Mouse (Mus musculus) olfactory bulb, adult 2 months (tissue): ENCODE results near the gene Cyp1b1. TPM values are rescaled to one million over a fixed set of nuclear protein-coding genes. Genes with fewer than 3 reads are reported as not detected.

ENCODE experiments used
- H3K27ac ChIP-seq: fragments of 200-500 bp; 2 replicates; pipeline ENCODE4 v1.5.1; 2012; ENCODE audit warnings: low read depth, low read length; ENCODE audit not compliant: insufficient read depth
- H3K4me1 ChIP-seq: fragments of 200-500 bp; 2 replicates; pipeline ENCODE4 v1.6.1; 2012; ENCODE audit warnings: low read length; ENCODE audit not compliant: control insufficient read depth, insufficient read depth
- H3K4me3 ChIP-seq: fragments of 200-500 bp; 2 replicates; pipeline ENCODE4 v1.5.1; 2012; ENCODE audit warnings: mild to moderate bottlenecking, low read depth, low read length, moderate library complexity; ENCODE audit not compliant: insufficient read depth
- CTCF ChIP-seq: fragments of 200-500 bp; IDR thresholded peaks from 2 replicates; pipeline ENCODE4 v1.5.1; 2012; ENCODE audit warnings: low read depth, mild to moderate bottlenecking, low read length, moderate library complexity; ENCODE audit not compliant: insufficient read depth
- POLR2A ChIP-seq: fragments of 200-500 bp; IDR thresholded peaks from 2 replicates; pipeline ENCODE4 v1.6.1; 2012; ENCODE audit warnings: mild to moderate bottlenecking, low read depth, low read length, moderate library complexity; ENCODE audit not compliant: insufficient read depth
- WGBS: fragments of 180-500 bp; shearing (Covaris S2); methylation state at CpG from one replicate; pipeline ENCODE4 v1.1.7; 2018; 5-methylcytosine and 5-hydroxymethylcytosine counted together
- polyA plus RNA-seq: library from polyadenylated mRNA; stranded (reverse); fragments of >200 nt; gene quantifications from 2 replicates; pipeline ENCODE4 v1.2.4, GENCODE M21; 2012; ENCODE audit warnings: low replicate concordance; ENCODE audit not compliant: missing spikeins, insufficient read depth, insufficient read length

The Cyp1b1 gene
- not detected in 2 replicates for polyA plus RNA-seq

GRCm38 (mm10) chr17:79714931-79715637 lies at the start of gene Cyp1b1:
Gene Cyp1b1, minus strand, starts transcription at chr17:79715061.
- H3K27ac ChIP-seq, result no peak within 1 kb of the TSS
- peaks cover 31% of the 10 kb centered on the region for H3K4me1 ChIP-seq
- H3K4me3 ChIP-seq, result peak within 1 kb of the TSS; percentile 41
- no peak for TF ChIP-seq CTCF
- no peak for TF ChIP-seq POLR2A
- WGBS, result 1% methylated on average over 31 of the region's 31 CpGs

DNA sequence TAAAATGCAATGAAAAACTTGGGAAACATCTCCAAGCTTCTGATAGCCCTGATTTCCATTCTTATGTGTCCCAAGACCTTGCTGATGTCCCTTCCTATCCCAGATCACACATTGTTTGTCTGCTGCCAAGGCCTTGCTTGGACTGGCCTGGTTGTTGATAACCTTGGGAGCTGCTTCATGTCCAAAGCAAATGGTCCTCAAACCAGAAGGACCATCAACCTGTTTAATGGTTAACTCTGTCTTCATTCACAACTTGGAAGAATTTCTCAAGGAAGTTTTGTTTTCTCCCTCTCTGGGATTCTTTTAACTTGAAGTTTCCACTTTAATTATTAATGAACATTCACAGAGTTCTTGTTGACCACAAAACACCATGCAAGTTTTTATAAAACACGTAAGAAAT lies 47.0 kb upstream of the Cyp1b1 start:
- 82% methylated on average over 1 of the region's 1 CpGs for WGBS
- Histone ChIP-seq H3K4me1 (no peaks in the 10 kb centered on the region), H3K4me3 (no peak overlapping the region), H3K27ac (no peak overlapping the region)
- no peak for TF ChIP-seq CTCF
- TF ChIP-seq POLR2A, result no peak

DNA sequence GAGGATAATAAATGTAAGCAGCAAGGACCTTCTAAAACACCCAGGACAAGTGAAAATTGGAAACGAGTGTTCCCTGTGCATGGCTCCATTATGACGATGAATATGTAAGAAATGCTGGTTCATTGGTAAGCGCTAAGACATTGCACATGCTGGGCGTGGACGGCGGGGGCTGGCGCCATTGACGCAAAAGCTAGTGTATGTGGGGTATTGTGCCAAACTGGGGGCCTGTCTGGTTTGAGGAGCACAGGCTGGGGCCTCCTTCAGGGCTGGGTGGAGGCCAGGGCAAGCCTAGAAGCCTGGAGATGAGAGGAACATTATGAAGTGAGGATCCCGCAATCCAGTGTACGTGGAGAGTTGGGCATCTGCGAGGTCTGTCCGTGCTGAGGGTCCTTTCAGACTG lies 39.0 kb upstream of the Cyp1b1 start:
- H3K27ac ChIP-seq, result no peak overlapping the region
- H3K4me1 ChIP-seq, result peaks cover 4% of the 10 kb centered on the region; the same call in 1 of the 2 replicates
- WGBS, result 94% methylated on average over 12 of the region's 12 CpGs
- no peak overlapping the region for H3K4me3 ChIP-seq
- TF ChIP-seq CTCF, result no peak
- TF ChIP-seq POLR2A, result no peak

DNA sequence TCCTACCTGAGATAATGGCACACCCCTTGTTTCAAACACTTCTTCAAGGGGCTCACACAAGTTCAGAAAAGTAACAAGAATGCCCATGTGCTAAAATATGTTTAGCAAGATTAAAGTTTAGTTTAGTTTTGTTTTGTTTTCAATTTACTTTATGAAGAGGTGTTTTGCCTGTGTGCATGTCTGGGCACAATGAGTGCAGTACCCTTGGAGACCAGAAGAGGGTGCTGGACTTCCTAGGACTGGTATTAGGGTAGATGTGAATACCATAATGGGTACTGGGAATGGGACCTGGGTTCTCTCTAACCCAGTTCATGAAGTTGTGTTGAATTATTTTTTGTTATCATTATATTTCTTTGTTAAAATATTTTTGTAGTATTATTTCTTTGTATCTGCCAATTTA lies 38.0 kb upstream of the Cyp1b1 start:
- H3K27ac ChIP-seq, result no peak overlapping the region
- no peak for TF ChIP-seq POLR2A
- TF ChIP-seq CTCF, result no peak
- no peak overlapping the region for H3K4me3 ChIP-seq
- H3K4me1 ChIP-seq, result peaks cover 4% of the 10 kb centered on the region; the same call in 1 of the 2 replicates

GRCm38 (mm10) chr17:79751661-79752191 lies 36.9 kb upstream of the Cyp1b1 start:
- no peak for TF ChIP-seq POLR2A
- TF ChIP-seq CTCF, result no peak

GRCm38 (mm10) chr17:79749647-79750046 lies 34.8 kb upstream of the Cyp1b1 start:
- Histone ChIP-seq H3K4me3 (no peak overlapping the region), H3K27ac (no peak overlapping the region), H3K4me1 (peaks cover 7% of the 10 kb centered on the region; the same call in 1 of the 2 replicates)
- TF ChIP-seq POLR2A, result no peak
- no peak for TF ChIP-seq CTCF
- 70% methylated on average over 1 of the region's 1 CpGs for WGBS

More at GRCm38 (mm10) chr17:79751661-79752191, 36.9 kb upstream of the Cyp1b1 start:
- 90% methylated on average over 6 of the region's 6 CpGs for WGBS
- no peak overlapping the region for H3K4me3 ChIP-seq
- H3K4me1 ChIP-seq, result peaks cover 7% of the 10 kb centered on the region; the same call in 1 of the 2 replicates
- no peak overlapping the region for H3K27ac ChIP-seq

GRCm38 (mm10) chr17:79746954-79747353 lies 32.1 kb upstream of the Cyp1b1 start:
- Histone ChIP-seq H3K27ac (no peak overlapping the region), H3K4me1 (peaks cover 7% of the 10 kb centered on the region; the same call in 1 of the 2 replicates), H3K4me3 (no peak overlapping the region)
- WGBS, result 53% methylated on average over 11 of the region's 11 CpGs
- TF ChIP-seq POLR2A (no peak), CTCF (no peak)

- 47% methylated on average over 3 of the region's 3 CpGs for whole genome bisulfite sequencing
- H3K4me3 ChIP-seq, result no peak overlapping the region
- H3K27ac ChIP-seq, result no peak overlapping the region
- TF ChIP-seq CTCF (no peak), POLR2A (no peak)
- peaks cover 7% of the 10 kb centered on the region; the same call in 1 of the 2 replicates for H3K4me1 ChIP-seq
Measured at GRCm38 (mm10) chr17:79746146-79746591, 31.3 kb upstream of the Cyp1b1 start.

GRCm38 (mm10) chr17:79745051-79745731 lies 30.3 kb upstream of the Cyp1b1 start:
- 79% methylated on average over 13 of the region's 13 CpGs for WGBS
- Histone ChIP-seq H3K27ac (no peak overlapping the region), H3K4me3 (no peak overlapping the region), H3K4me1 (peaks cover 6% of the 10 kb centered on the region; the same call in 1 of the 2 replicates)
- TF ChIP-seq POLR2A (no peak), CTCF (no peak)
